Mouse (Mus musculus): Measurements from ENCODE around the gene Ints1.

DNA sequence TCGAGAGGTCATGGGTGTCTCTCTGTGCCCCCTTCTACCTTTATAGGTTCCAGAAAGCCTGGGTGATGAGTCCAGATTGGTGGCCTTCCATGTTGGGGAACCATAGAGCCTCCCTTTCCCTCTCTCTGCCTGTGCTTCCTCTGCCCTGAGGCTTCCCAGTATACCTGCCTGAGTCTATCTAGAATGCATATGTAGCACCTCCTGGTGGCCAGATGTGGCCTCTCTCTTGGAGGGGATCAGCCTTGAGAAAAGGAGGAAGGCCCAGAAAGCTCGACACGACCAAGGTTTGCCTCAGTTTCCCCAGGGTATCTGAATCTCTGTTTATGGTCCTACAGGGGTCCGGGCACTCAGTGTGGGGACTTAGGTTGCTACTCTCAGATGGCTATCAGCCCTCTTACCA is 43.3 kb upstream of the Ints1 start:
- TF ChIP-seq CTCF (IDR thresholded peaks at IDR 0.05; ENCODE audit: control insufficient read depth, insufficient read depth, low read length) = peak; percentile 68
- TF ChIP-seq POLR2A (IDR thresholded peaks at IDR 0.05; ENCODE audit: borderline replicate concordance, control insufficient read depth, low read depth, low read length) = no peak

Measured in bone marrow, adult 2 months (tissue).